Mouse (Mus musculus): Measurements from ENCODE around the gene Ptpre. TPM values are rescaled to one million over a fixed set of nuclear protein-coding genes. Genes with fewer than 3 reads are reported as not detected.
"Not testable (repeated sequence)": the region's sequence is repeated elsewhere in the genome, so short reads cannot be mapped to it uniquely, and the experiment has no call there.

Gene Ptpre
- polyA plus RNA-seq, 1 experiment from 2014 or later: 2.5 TPM

GRCm38 (mm10) chr7:135566013-135566412 is 28.7 kb downstream of the Ptpre start:
- no peak overlapping the region for H3K9ac ChIP-seq (ENCODE audit: low read length)
- no peak overlapping the region for H3K27ac ChIP-seq (ENCODE audit: low read length)
- no peaks in the 10 kb centered on the region for H3K9me3 ChIP-seq (ENCODE audit: control insufficient read depth, low read length)
- no peak overlapping the region for H3K4me2 ChIP-seq (ENCODE audit: low read depth, low read length)
- no peak for ATAC-seq (ENCODE audit: low read depth)
- H3K36me3 ChIP-seq (ENCODE audit: control insufficient read depth, insufficient read depth, low read length): no peaks in the 10 kb centered on the region
- no peaks in the 10 kb centered on the region for H3K27me3 ChIP-seq (ENCODE audit: control insufficient read depth, insufficient read depth, low read depth, low read length)
- no peaks in the 10 kb centered on the region for H3K4me1 ChIP-seq (replicated peaks; ENCODE audit: control insufficient read depth, insufficient read depth, low read length)
- H3K4me3 ChIP-seq (ENCODE audit: low read length): no peak overlapping the region
- WGBS: 72% methylated on average over 5 of the region's 5 CpGs

GRCm38 (mm10) chr7:135567582-135567981 is 30.3 kb downstream of the Ptpre start:
- Histone ChIP-seq H3K9ac (ENCODE audit: low read length) (no peak overlapping the region), H3K27ac (ENCODE audit: low read length) (no peak overlapping the region), H3K36me3 (ENCODE audit: control insufficient read depth, insufficient read depth, low read length) (no peaks in the 10 kb centered on the region), H3K27me3 (ENCODE audit: control insufficient read depth, insufficient read depth, low read depth, low read length) (no peaks in the 10 kb centered on the region), H3K4me1 (replicated peaks; ENCODE audit: control insufficient read depth, insufficient read depth, low read length) (no peaks in the 10 kb centered on the region), H3K9me3 (ENCODE audit: control insufficient read depth, low read length) (no peaks in the 10 kb centered on the region), H3K4me2 (ENCODE audit: low read depth, low read length) (no peak overlapping the region), H3K4me3 (ENCODE audit: low read length) (no peak overlapping the region)
- 84% methylated on average over 1 of the region's 1 CpGs for WGBS
- no peak for ATAC-seq (ENCODE audit: low read depth)

DNA sequence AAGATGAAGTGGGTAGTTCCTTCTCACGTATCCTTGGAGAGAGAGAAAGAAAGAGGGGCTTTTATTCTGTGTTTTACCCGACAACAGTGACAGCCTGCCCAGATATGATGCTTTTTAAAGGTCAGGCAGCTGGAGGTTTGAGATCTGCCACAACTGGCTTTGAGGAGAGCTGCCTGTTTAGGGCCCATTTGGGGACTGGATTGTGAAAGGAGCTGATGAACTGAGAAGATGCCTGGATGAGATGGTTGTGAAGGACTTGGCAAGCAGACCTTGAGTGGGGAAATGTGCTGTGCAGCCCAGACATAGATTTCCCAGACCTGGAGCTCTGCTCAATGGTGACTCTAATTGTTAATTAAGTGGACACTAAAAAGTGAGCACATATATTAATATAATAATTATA is 31.3 kb downstream of the Ptpre start:
- no peaks in the 10 kb centered on the region for H3K27me3 ChIP-seq (ENCODE audit: control insufficient read depth, insufficient read depth, low read depth, low read length)
- H3K27ac ChIP-seq (ENCODE audit: low read length): no peak overlapping the region
- no peaks in the 10 kb centered on the region for H3K36me3 ChIP-seq (ENCODE audit: control insufficient read depth, insufficient read depth, low read length)
- no peaks in the 10 kb centered on the region for H3K9me3 ChIP-seq (ENCODE audit: control insufficient read depth, low read length)
- no peak overlapping the region for H3K4me2 ChIP-seq (ENCODE audit: low read depth, low read length)
- H3K4me1 ChIP-seq (replicated peaks; ENCODE audit: control insufficient read depth, insufficient read depth, low read length): no peaks in the 10 kb centered on the region
- no peak for ATAC-seq (ENCODE audit: low read depth)
- WGBS: 58% methylated on average over 2 of the region's 2 CpGs
- no peak overlapping the region for H3K9ac ChIP-seq (ENCODE audit: low read length)
- no peak overlapping the region for H3K4me3 ChIP-seq (ENCODE audit: low read length)

- no peak overlapping the region for H3K27ac ChIP-seq (ENCODE audit: low read length)
- H3K27me3 ChIP-seq (ENCODE audit: control insufficient read depth, insufficient read depth, low read depth, low read length): no peaks in the 10 kb centered on the region
- ATAC-seq (ENCODE audit: low read depth): no peak
- no peak overlapping the region for H3K4me3 ChIP-seq (ENCODE audit: low read length)
- no peak overlapping the region for H3K4me2 ChIP-seq (ENCODE audit: low read depth, low read length)
- no peaks in the 10 kb centered on the region for H3K4me1 ChIP-seq (replicated peaks; ENCODE audit: control insufficient read depth, insufficient read depth, low read length)
- H3K36me3 ChIP-seq (ENCODE audit: control insufficient read depth, insufficient read depth, low read length): no peaks in the 10 kb centered on the region
- H3K9me3 ChIP-seq (ENCODE audit: control insufficient read depth, low read length): no peaks in the 10 kb centered on the region
- no peak overlapping the region for H3K9ac ChIP-seq (ENCODE audit: low read length)
Measured at GRCm38 (mm10) chr7:135571392-135571791, 34.1 kb downstream of the Ptpre start.

DNA sequence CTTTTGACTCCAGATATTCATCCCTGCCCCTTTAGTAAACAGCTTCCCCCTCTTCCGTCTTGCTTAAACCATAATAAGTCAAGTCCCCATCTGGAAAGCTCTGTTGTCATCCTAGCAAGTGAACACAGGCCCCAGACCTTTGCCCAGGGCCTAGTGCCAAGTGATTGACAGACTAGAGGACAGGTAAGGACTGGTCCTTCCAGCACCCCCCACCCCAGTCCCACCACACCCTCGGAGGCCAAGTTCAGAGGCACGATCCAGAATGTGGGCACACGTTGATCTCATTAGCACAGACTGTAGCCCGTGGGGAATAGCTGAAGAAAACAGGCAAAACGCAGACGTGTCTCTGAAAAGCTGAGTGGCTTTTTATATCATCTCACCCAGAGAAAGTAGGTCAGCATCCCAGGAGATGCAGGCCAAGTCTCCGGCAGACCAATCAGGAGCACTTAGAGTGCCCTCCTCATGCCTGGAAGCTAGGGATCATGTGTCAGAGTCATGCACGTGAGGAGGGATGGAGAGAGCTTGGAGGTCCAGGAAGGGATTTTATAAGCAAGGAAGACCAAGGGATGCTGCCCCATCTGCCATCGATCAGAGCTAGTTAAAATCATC is 34.8 kb downstream of the Ptpre start:
- Histone ChIP-seq H3K9me3 (ENCODE audit: control insufficient read depth, low read length) (no peaks in the 10 kb centered on the region), H3K4me1 (replicated peaks; ENCODE audit: control insufficient read depth, insufficient read depth, low read length) (no peaks in the 10 kb centered on the region), H3K9ac (ENCODE audit: low read length) (no peak overlapping the region), H3K27ac (ENCODE audit: low read length) (no peak overlapping the region), H3K4me2 (ENCODE audit: low read depth, low read length) (no peak overlapping the region), H3K4me3 (ENCODE audit: low read length) (no peak overlapping the region), H3K27me3 (ENCODE audit: control insufficient read depth, insufficient read depth, low read depth, low read length) (no peaks in the 10 kb centered on the region), H3K36me3 (ENCODE audit: control insufficient read depth, insufficient read depth, low read length) (no peaks in the 10 kb centered on the region)
- 43% methylated on average over 10 of the region's 10 CpGs for WGBS
- ATAC-seq (ENCODE audit: low read depth): no peak

DNA sequence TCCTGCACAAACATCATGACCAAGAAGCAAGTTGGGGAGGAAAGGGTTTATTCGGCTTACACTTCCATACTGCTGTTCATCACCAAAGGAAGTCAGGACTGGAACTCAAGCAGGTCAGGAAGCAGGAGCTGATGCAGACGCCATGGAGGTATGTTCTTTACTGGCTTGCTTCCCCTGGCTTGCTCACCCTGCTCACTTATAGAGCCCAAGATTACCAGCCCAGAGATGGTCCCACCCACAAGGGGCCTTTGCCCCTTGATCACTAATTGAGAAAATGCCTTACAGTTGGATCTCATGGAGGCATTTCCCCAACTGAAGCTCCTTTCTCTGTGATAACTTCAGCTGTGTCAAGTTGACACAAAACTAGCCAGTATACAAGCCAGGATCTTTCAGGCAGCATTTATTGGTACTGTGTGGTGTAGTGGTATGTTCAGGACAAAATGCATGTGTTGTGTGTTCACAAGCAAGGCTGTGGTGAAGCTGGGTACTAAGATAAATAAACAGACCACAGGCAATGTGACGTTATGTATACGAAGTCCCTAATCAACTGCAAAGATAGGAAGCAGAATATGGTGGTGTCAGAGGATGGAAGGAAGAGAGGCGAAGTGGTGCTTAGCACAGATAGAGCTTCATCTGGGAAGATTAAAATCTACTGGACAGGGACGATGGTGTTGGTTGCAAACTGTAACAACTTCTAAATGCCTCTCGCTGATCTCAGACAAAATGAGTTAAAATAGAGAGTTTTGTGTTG is 38.2 kb downstream of the Ptpre start:
- H3K4me3 ChIP-seq (ENCODE audit: low read length); ATAC-seq (ENCODE audit: low read depth); H3K36me3 ChIP-seq (ENCODE audit: control insufficient read depth, insufficient read depth, low read length); H3K27me3 ChIP-seq (ENCODE audit: control insufficient read depth, insufficient read depth, low read depth, low read length); H3K9me3 ChIP-seq (ENCODE audit: control insufficient read depth, low read length); H3K9ac ChIP-seq (ENCODE audit: low read length); H3K4me1 ChIP-seq (replicated peaks; ENCODE audit: control insufficient read depth, insufficient read depth, low read length); H3K27ac ChIP-seq (ENCODE audit: low read length); H3K4me2 ChIP-seq (ENCODE audit: low read depth, low read length): not testable (repeated sequence)
- WGBS: 53% methylated on average over 7 of the region's 7 CpGs

DNA sequence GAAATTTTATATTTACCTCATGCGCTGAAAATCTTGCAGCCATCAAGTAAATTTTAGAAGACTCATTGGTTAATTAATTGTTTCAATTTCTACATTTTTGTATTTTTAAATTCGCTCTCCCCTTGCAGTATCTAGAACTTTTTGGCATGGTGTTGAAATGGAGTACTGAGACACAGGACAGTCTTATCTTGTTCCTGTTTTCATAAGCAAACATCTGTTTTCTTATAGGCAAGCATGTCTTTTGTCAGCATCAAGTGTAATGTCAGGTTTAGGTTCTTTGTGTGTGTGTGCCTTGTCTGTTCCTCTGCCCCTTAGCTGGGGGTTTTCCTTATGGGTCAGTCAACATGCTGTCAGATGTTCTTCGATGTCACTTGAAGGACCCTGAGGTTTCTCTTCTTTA is 39.0 kb downstream of the Ptpre start:
- Histone ChIP-seq H3K4me3 (ENCODE audit: low read length) (no peak overlapping the region), H3K27me3 (ENCODE audit: control insufficient read depth, insufficient read depth, low read depth, low read length) (no peaks in the 10 kb centered on the region), H3K36me3 (ENCODE audit: control insufficient read depth, insufficient read depth, low read length) (no peaks in the 10 kb centered on the region), H3K9ac (ENCODE audit: low read length) (no peak overlapping the region), H3K9me3 (ENCODE audit: control insufficient read depth, low read length) (no peaks in the 10 kb centered on the region), H3K4me2 (ENCODE audit: low read depth, low read length) (no peak overlapping the region), H3K4me1 (replicated peaks; ENCODE audit: control insufficient read depth, insufficient read depth, low read length) (no peaks in the 10 kb centered on the region), H3K27ac (ENCODE audit: low read length) (no peak overlapping the region)
- WGBS: 78% methylated on average over 3 of the region's 3 CpGs
- ATAC-seq (ENCODE audit: low read depth): no peak

- Histone ChIP-seq H3K4me3 (ENCODE audit: low read length) (no peak overlapping the region), H3K27ac (ENCODE audit: low read length) (no peak overlapping the region), H3K4me1 (replicated peaks; ENCODE audit: control insufficient read depth, insufficient read depth, low read length) (no peaks in the 10 kb centered on the region), H3K9me3 (ENCODE audit: control insufficient read depth, low read length) (no peaks in the 10 kb centered on the region), H3K4me2 (ENCODE audit: low read depth, low read length) (no peak overlapping the region), H3K27me3 (ENCODE audit: control insufficient read depth, insufficient read depth, low read depth, low read length) (no peaks in the 10 kb centered on the region), H3K36me3 (ENCODE audit: control insufficient read depth, insufficient read depth, low read length) (no peaks in the 10 kb centered on the region), H3K9ac (ENCODE audit: low read length) (no peak overlapping the region)
- 76% methylated on average over 16 of the region's 16 CpGs for WGBS
- no peak for ATAC-seq (ENCODE audit: low read depth)
Measured at GRCm38 (mm10) chr7:135578715-135579325, 41.5 kb downstream of the Ptpre start.

GRCm38 (mm10) chr7:135580306-135581091 is 43.2 kb downstream of the Ptpre start:
- H3K27me3 ChIP-seq (ENCODE audit: control insufficient read depth, insufficient read depth, low read depth, low read length): no peaks in the 10 kb centered on the region
- peak; percentile 26; the same call in 1 of the 2 replicates for ATAC-seq (ENCODE audit: low read depth)
- WGBS: 70% methylated on average over 7 of the region's 7 CpGs
- no peaks in the 10 kb centered on the region for H3K4me1 ChIP-seq (replicated peaks; ENCODE audit: control insufficient read depth, insufficient read depth, low read length)
- no peaks in the 10 kb centered on the region for H3K9me3 ChIP-seq (ENCODE audit: control insufficient read depth, low read length)
- no peak overlapping the region for H3K4me2 ChIP-seq (ENCODE audit: low read depth, low read length)
- no peak overlapping the region for H3K27ac ChIP-seq (ENCODE audit: low read length)
- H3K9ac ChIP-seq (ENCODE audit: low read length): no peak overlapping the region
- H3K36me3 ChIP-seq (ENCODE audit: control insufficient read depth, insufficient read depth, low read length): no peaks in the 10 kb centered on the region
- H3K4me3 ChIP-seq (ENCODE audit: low read length): no peak overlapping the region
